Mouse (Mus musculus) 3T3-L1 (cell line): ENCODE measurements at regions not wholly inside any gene's neighbourhood (a gene's known extent, or its start where the extent isn't known, plus 50 kb on each side); places are given as distances from the start of the nearest gene placed in this dataset.

Experiments
- DNase-seq: peaks from one replicate; pipeline ENCODE4 v3.0.0-alpha.2; 2015; ENCODE audit warnings: low read depth, low spot score

GRCm38 (mm10) chrX:114690857-114691256 lies 214.0 kb upstream of the Ube2dnl1 start:
- DNase-seq, result no peak

- no peak for DNase-seq
These were observed 210.3 kb upstream of the Ube2dnl1 start for GRCm38 (mm10) chrX:114694540-114694939.

- peak; percentile 1 for DNase-seq
These were observed 176.6 kb upstream of the Ube2dnl1 start for GRCm38 (mm10) chrX:114728211-114728610.
